Mouse (Mus musculus): ENCODE results near the gene Glis2.
A peak's percentile ranks its signal among the peaks of the same experiment; 100 is the strongest.

The Glis2 gene

DNA sequence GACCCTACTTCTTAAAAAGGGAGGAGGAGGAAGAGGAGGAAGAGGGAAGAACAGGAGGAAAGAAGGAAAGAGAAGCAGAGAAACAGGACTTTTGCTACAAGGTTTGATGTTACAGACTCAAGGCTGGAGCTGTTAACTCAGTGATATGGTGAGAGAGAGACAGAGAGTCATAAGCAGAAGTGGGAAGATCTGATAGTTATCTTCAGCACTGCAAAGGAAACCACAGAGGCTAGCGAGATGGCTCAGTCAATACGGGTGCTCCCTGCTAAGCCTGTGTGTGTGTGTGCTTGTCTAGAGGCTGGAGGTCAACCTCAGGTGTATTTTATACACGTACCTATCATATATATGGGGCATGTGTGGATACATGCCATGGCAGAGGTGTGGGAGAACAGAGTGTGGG lies 10.7 kb upstream of the Glis2 start:
- DNase-seq (ENCODE audit: low read depth, low spot score), result no peak

DNA sequence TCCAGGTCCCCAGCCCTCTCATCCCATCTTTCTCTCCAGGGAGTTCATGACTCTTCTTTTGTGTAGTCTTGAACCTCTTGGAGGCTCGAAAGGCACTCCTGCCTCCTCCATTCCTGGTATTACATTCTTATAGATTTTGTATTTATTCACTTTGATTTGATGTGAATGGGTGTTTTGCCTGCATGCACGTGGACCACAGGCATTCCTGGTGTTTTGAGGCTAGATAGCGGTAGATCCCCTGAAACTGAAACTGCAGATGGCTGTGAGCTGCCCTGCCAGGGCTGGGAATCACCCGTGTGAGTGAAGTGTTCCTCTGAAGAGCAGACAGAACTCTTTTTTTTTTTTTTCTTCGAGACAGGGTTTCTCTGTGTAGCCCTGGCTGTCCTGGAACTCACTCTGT lies 10.1 kb upstream of the Glis2 start:
- DNase-seq (ENCODE audit: low read depth, low spot score), result no peak

DNA sequence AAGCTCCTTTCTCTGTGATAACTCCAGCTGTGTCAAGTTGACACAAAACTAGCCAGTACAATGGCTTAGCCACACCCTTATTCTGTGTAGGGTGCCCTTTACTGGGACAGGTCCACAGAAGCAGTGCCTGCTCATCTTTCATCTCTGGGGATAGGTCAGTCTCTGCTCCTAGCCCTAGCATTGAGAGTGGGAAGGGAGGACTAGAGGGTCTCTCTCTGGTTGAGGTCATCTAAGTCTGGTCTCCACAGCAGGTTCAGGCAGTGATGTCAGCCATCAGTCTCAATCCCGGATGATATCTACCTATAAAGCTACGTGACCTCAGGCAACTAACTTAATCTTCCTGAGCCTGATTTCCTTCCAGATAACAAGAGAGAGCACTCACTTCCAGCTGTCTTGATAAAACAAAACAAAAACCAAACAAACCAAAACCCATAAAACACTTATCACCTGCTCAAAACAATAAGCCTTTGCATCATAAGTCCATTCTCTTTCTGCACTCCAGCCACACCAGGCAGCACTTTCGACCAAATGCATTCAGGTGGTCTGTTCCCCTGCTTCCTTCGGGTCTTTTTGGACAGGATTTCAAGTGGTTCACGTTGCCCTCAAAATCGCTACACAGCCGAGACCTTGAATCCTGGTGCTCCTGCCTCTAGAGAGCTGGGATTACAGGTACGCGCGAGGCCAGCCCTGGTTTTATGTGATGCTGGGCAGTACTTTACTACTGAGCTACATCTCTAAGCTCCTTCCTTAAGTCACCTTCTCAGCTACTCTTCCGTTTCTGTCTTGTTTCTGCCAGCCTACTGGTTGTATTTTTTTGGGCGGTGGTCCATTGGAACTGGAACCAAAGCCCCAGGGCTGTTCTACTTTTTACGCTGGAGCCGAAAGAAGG lies 8.6 kb upstream of the Glis2 start:
- DNase-seq (ENCODE audit: low read depth, low spot score), result no peak

DNA sequence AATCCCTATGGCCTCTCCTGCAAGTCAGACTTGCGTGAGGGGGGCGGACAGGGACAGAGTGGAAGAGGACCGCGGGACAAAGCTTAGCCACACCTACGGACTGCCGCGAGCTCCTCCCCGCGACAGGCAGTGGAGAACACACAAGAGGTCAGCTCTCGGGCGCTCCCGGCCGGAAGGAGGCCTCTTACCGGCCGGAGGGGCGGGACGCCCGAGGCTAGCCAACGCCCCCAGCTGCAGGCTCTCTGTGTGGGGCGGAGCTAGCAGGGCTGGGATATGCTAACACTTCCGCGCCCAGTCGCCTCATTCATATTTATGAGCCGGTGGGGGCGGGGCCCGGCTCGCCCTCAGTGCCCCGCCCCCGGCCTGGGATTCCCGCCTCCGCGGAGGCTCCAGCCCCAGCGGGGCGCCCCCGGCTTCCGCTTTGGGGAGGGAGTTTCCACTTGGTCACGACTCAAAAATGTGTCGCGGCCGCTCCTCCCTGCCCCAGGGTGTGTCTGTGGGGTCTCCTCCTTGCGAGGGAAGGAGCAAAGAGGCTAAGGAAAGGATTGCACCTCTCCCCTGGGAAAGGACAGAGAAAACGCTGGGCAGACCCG lies 7.9 kb upstream of the Glis2 start:
- DNase-seq (ENCODE audit: low read depth, low spot score), result peak; percentile 93

DNA sequence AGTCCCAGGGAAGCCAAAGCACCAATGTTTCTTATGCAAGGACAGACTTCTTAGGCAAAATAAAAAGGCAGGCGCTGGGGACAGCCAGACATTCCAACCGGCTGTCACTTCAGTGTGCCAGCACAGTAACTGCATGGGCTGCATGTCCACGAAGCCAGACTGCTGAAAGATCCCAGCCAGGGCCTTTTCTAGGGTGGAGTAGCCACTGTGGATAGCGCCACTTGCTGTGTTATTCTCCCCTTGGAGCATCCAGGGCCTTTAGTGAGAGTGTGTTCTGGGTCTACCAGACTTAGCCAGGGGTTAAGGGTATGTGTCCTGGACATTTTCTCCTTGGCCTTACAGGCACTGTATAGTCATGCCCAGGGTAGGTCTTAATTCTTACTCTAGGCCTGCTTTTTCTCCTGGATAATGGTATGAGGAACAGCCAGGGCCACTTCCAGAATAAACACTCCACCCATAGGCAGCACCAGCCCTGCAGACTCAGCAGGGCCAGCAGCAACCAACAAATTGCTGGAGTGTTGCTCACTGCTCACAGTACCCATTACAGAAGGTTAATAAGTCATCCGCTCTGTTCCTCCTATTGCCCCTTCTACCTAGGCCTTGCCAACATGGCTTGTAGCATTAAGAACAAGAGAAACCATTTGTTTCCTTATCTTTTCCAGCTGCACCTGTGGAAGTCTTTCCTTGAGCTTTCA lies 6.8 kb upstream of the Glis2 start:
- no peak for DNase-seq (ENCODE audit: low read depth, low spot score)

DNA sequence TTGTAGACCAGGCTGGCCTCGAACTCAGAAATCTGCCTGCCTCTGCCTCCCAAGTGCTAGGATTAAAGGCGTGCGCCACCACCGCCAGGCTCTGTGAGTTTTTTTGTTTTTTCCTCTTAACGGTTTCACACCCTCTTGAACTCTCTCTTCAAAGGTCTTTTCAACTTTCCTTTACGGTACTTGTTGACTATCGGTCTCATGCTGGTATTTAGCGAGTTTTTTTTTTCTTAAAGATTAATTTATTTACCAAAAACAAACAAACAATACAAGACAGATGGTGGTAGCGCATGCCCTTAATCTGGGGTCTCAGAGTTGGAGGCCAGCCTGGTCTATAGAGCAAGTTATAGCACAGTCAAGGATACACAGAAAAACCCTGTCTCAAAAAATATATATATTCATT lies 4.3 kb upstream of the Glis2 start:
- no peak for DNase-seq (ENCODE audit: low read depth, low spot score)

DNA sequence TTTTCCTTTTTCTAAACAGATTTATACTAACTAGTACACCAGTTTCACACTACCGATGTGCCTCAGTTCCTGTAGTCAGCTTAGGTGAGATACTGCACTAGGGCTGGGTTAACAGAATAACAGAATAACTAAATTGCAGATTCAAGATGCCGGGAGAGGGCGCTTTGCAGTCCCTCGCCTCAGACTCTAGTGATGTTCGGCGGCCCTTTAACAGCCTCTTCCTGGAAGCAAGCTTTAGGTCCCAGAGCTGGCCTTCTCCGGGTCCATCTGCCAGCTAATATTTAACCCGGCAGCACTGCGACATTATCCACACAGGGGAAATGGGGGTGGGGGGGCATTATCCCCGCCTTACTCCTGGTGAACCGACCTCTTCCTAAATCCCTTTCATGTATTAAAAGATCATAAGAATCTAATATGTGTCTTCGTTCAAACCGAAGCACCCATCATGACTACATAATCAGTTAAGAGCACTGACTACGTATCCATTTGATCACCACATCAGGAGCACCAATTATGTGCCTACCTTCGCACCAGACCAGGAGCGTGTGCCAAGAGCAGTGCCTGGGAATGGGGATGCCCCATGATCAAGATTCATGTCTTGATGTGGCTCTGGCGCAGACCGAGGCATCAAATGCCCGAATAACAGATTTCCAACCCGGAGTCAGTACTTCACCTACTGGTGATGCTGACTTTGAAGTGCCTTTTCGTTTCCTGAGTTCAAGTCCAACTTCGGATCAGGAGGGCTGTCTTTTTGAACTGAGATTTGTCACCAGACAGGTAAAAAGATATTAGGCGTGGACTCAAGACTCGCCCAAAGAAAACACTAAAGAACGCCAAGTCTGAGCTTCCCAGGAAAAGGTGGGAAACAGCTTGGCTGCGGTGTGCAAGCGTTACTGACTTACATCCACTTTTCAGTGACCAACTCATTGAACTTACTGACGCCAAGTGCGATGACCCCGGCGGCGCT lies 1.3 kb upstream of the Glis2 start:
- peak; percentile 64 for DNase-seq (ENCODE audit: low read depth, low spot score)

DNA sequence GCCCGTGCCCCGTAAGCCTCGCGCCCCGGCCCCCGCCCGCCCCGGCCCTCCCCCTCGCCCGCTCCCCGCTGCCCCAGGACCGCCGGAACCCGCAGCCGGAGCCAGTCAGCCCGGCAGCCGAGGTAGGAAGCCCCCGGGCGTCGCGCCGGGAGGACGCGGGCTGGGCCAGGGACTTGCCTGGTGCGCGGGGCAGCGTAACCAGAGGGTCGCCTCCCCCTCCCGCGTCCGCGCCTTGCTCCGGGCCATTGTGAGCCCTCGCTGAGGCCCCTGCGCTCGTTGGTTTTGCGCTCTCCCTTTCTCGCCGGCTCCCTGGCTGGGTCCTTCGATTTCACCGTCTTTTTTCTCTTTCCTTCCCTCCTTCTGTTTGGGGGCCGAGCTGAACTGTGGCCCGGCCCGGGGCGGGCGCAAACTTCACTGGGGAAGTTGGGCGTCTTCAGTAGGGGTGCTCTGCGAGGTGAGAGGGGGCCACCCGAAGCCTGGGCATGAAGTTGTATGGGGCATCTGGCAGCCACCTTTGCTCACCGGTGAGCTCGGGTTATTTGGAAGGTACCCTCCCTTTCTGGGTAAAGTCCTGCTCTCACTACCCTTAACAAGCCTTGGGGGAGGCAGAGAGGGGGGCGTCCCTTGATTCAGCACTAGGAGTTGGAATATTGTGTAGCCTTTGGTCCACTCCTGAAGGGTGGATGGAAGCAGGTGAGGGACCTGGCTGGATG lies 457 bp downstream of the Glis2 start:
- DNase-seq (ENCODE audit: low read depth, low spot score), result no peak

DNA sequence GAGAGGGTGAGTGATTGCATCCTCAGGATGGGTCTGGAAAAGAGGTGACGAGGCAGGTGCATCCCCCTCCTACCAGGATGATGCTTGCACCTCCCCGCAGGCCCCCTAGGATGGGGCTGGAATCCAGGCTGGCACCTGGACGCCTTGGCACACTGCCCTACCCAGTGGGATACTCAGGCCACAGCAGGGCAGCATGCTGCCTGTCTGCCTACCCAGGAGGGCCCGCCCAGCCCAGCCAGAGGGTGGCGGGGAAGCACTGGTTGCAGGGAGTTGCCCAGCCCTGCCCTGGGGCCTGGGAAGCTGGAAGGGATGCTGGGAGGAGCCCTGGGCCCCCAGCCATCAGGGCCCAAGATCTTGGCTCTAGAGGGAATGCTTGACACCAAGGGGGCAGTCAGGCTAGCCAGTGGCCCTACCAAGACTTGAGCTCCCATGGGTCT lies 1.0 kb downstream of the Glis2 start:
- no peak for DNase-seq (ENCODE audit: low read depth, low spot score)

DNA sequence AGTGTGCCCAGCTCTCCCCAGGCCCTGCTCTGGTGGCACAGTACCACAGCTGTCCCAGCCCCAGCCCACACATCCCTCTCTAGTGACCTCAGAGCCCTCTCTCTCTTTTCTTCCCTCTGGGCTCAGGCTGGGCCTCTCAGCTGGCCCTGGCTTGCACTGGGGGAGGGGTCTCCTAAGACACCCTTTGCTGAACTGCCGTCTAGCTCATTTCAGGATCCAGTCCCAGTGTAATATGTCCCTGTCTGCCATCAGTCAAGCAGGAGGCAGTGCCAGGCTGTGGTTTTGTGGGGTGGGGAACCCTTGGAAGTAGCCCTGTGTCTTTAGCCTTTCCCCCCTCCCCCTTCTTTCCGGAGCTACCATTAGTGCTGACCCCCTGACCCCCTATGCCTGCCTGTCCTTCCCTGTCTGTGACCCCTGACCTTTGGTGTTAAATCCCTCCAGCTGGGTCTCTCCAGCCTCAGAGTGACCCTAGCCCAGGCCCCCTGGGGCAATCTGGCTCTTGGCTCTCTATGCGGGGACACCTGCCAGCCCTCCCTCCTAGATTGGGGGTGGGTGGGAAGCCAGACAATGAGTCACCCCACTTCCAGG lies 1.7 kb downstream of the Glis2 start:
- no peak for DNase-seq (ENCODE audit: low read depth, low spot score)

DNA sequence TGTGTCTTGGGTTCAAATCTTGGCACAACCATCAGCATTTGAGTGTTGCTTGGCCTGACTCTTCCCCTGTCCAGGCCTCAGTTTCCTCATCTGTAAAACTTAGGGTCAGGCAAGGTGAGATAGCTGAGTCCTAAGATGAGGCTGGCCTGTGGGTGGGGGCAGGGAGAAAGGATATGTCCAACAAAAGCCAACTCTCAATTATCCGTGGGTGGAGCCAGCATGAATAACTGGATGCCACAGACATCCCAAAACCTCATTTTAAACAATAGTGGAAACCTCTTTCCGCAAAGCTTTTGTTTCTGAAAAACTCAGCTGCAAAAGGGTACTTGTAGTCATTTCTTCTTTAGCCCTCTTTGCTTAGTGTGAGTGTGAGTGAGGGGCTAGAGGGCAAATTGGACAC lies 2.3 kb downstream of the Glis2 start:
- DNase-seq (ENCODE audit: low read depth, low spot score), result no peak

DNA sequence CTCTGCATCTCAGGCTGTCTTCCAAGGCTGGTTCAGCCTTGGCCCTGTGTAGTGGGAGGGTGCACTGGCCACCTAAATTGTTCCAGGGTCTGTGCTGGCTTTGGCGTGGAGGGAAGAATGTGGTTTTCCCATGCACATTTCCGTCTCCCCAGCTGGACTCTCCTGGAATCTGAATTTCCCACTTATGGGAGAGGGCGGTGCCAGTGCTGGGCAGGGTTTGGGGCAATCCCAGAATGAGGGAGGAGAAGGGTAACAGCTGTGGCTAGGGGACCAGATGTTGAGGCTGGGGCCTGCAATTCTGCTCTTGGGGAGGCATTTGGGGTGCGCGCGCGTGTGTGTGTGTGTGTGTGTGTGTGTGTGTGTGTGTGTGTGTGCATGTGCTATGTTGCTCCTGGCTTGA lies 2.8 kb downstream of the Glis2 start:
- no peak for DNase-seq (ENCODE audit: low read depth, low spot score)

DNA sequence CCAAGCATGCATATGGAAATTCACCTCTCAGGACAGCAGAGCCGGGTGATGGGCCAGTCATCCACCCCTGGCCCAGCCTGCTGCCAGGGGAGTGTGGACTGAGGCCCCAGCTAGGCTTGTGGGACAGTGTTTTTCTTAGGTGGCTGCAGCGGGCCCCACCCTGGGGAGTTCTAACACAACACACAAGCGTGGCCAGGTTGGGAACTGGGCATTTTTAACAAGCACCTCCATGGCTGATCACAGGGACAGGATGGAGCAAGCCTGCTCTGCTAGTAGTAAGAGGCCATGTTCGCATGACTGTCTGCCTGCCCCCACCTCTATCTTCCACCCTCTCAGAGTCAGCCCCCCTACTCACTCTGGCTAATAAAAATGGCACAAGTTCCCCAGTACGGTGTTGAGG lies 3.5 kb downstream of the Glis2 start:
- no peak for DNase-seq (ENCODE audit: low read depth, low spot score)

DNA sequence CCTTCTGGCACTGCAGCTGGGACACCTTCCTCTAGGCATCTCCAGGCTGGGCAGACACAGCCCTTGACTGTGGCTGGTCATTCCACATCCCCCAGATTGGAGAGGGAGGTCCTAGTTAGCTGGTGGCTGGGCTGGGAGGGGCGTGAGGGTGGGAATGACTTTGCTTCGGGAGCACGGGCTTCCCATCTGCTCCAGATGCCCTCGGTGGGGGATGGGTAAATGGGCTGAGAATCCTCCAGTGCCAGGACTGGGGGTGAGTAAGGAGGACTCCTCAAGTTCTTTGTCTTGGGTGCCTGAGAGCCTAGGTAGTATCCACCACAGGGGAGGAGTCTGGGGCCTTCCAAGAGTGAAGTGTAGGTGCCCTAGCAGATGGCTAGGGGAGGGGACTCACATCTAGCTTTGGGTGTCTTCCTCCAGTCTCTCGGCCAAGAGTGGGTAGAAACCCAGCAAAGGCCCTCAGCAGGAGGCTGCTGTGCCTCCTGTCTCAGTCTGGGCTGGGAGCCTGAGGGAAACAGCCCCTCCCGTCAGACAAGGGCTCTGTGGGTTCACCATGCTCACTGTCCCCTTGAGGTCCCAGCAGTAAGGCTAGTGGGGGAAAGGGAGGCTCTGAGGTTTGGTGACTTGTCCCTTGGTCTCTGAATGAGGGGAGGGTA lies 4.5 kb downstream of the Glis2 start:
- DNase-seq (ENCODE audit: low read depth, low spot score), result no peak

DNA sequence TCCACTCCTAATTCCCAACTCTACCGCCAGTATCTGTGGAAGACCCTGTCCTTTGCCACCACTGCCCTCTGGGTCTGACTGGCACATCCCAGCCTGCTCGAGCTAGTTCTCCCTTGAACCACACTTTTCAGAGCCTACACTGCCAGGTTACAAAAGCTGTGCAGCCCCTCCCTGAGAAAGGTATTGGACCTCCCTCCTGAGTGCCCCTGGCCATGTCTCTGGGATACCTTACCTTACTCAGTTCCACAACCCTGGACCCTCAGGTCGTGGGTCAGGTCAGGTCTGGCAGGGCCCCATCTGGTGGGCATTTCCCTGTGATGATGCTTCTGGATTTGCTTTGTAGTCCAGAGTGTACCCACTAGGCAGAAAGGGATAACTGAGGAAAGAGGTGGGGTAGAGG lies 5.1 kb downstream of the Glis2 start:
- DNase-seq (ENCODE audit: low read depth, low spot score), result no peak

DNA sequence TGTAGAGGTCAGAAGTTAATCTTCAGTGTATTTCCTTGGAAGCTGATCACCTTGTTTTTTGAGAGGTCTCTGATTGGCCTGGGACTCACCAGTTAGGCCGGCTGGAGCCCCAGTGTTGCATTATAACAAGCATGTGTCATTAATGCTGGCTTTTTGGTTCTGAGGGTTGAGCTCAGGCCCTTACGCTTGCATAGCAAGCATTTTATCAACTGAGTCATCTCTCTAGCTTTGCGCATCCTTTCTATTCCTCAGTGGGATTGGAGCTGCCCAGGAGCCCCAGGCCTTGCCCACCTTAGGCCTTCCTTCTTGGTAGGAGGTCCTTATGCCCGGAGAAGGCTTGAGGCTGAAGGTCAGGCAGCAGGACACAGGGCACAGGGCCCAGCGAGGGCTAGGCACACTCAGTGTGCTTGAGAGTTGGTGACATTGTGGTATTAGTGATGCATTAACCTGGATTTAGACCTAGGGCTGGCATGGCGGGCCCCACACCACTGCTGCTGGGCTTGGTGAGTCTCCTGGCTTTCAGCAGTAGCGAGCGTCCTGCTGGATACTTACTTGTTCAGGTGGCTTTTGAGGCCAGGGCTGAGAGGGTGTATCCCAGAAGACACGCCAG lies 6.3 kb downstream of the Glis2 start:
- DNase-seq (ENCODE audit: low read depth, low spot score), result no peak

DNA sequence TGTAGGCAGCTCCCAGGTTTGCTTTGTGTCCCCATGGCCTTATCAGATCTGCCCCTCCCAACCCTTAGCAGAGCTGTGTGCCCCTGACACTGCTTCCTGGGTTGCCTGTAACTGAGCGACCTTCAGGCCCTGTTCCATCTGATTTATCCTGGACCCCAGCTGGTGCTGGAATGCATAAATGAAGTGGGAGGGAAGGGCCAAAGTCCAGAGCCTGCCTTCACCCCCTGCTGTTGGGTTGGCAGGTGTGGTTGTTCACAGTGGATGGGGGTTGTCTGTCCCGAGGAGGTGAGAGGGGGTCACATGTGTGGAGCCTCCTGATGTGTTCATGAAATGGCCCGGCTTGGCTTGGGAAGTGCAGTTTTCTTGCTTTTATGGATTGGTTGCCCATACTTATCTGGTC lies 7.7 kb downstream of the Glis2 start:
- no peak for DNase-seq (ENCODE audit: low read depth, low spot score)

DNA sequence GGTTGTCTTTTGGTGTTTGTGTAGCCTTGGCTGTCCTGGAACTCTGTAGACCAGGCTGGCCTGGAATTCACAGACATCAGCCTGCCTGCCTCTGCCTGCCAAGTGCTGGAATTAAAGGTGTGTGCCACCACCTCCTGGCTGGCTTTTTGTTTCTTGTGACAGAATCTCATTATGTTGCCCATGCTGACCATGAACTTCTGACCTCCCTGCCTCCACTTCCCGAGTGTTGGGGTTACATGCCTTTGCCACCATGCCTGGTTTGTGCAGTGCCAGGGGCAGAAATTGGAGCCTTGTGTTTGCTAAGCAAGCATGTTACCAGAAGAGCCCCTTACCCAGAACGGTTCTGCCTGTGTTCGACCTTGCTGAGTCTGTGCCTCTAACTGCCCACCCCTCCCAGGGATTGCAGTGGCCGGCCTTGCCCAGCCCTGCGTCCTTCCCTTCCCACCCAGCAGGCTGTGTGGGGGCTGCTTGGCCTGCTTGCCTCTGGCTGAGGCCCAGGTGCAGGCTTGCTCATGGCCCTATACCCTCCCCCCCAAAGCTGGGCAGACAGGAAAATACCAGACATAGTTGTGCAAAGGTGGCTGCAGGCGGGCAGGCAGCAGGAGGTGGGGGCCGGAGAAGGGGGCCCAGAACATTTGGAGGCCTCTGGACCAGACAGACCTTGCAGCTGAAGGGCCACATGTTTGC lies 8.4 kb downstream of the Glis2 start:
- no peak for DNase-seq (ENCODE audit: low read depth, low spot score)

DNA sequence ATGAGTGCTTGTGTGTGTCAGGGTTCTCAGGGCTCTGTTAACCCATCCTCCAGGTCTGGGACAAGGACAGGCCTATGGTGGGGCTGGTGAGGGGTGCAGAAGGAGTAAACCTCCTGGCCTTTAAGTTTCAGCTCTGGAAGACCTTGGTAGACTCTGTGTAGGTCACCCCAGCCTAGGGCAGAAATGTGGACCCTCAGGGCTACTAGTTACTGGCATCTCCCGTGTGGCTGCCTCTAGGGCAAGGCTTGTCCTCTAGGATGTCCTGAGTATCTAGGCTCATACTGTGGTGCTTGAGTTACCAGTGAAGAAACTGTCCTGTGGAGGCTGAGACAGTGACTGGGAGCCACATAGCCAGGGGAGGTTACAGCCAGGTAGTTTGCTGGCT lies 8.9 kb downstream of the Glis2 start:
- no peak for DNase-seq (ENCODE audit: low read depth, low spot score)

All from retina, postnatal 7 days (tissue).